18 mouse cellular contexts compared by ENCODE assay signal in genomic region chr11:90360536-90360935, GRCm38 (mm10). TPM values are rescaled to one million over a fixed set of nuclear protein-coding genes. Genes with fewer than 3 reads are reported as not detected.
"Had no signal": no experiment of that assay in that cellular context is flagged by ENCODE, and none has a peak within 500 bp of the region (broad histone marks: within the 10 kb centered on the region; RNA-seq: fewer than 3 reads in every experiment).

No protein-coding gene starts in this region.

- DNase-seq: lung, adult 2 months; lung, postnatal 14 days; lung, postnatal 36 days; right cerebral cortex, postnatal 14 days; thymus, adult 2 months; thymus, postnatal 25 days; thymus, postnatal 4 days had no signal

- ATAC-seq: lung, postnatal 0 days; midbrain, embryonic 13.5 days; midbrain, embryonic 15.5 days had no signal

- H3K27ac ChIP-seq: lung, embryonic 15.5 days; macrophage; midbrain, embryonic 13.5 days; midbrain, embryonic 15.5 days; neural tube, embryonic 12.5 days; stomach, embryonic 15.5 days; stomach, postnatal 0 days had no signal

- H3K4me3 ChIP-seq: lung, embryonic 15.5 days; megakaryocyte, embryonic 14.5 days; midbrain, embryonic 13.5 days; midbrain, embryonic 15.5 days; neural tube, embryonic 12.5 days; stomach, embryonic 15.5 days had no signal

RNA-seq across cellular contexts. Expression of gene Hlf, which starts 30.2 kb away (rescaled TPM):
- total RNA-seq: monocyte, adult 5-6 weeks; neutrophil, adult 5-6 weeks had no signal
